Mouse (Mus musculus): ENCODE measurements around the gene Zfp511. TPM values are rescaled to one million over a fixed set of nuclear protein-coding genes. Genes with fewer than 3 reads are reported as not detected.
A peak's percentile ranks its signal among the peaks of the same experiment; 100 is the strongest.

Zfp511 gene
- polyA plus RNA-seq, 1 experiment from 2014 or later: 51.6 TPM

DNA sequence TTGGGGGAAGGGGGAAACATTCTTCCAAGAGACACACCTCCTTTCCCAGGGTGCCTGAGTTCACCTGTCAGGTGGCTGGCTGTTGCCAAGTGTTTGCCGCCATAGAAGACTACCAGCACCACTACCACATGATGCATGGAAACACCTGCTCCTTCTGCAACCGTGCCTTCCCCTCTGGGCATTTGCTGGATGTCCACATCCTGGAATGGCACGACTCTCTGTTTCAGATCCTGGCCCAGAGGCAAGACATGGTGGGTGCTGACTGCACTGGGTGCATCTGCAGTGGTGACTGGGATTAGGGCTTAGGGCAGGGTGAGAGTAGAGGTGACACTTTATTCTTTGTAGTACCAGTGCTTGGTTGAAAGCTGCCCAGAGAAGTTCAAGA, 972 bp downstream of the Zfp511 start:
- Histone ChIP-seq H3K36me3 (ENCODE audit: control insufficient read depth, insufficient read depth, low read length) (peaks cover 19% of the 10 kb centered on the region), H3K4me3 (ENCODE audit: low read length) (peak overlapping the region; percentile 84), H3K27me3 (replicated peaks; ENCODE audit: control insufficient read depth, insufficient read depth, low read length) (no peaks in the 10 kb centered on the region), H3K9me3 (ENCODE audit: control insufficient read depth, low read length) (no peaks in the 10 kb centered on the region), H3K4me2 (ENCODE audit: low read length) (peak overlapping the region; percentile 75), H3K4me1 (ENCODE audit: control insufficient read depth, insufficient read depth, low read depth, low read length) (peaks cover 19% of the 10 kb centered on the region), H3K9ac (ENCODE audit: low read depth, low read length) (peak overlapping the region; percentile 81), H3K27ac (ENCODE audit: low read depth, low read length) (no peak overlapping the region)
- WGBS: 55% methylated on average over 3 of the region's 3 CpGs
- ATAC-seq: no peak; the same call in 1 of the 2 replicates

DNA sequence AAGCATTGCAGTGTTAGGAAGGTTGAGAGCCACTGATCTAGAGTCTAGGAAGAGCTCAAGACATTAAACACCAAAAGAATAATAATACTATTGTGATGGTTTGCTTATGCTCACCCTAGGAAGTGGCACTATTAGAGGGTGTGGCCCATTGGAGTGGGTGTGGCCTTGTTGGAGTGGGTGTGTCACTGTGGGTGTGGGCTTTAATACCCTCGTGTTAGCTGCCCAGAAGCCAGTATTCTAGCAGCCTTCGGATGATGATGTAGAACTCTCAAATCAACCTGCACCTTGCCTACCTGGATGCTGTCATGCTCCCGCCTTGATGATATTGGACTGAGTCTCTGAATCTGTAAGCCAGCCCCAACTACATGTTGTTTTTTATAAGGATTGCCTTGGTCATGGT, 6.5 kb downstream of the Zfp511 start:
- Histone ChIP-seq H3K4me3 (ENCODE audit: low read length) (no peak overlapping the region), H3K9ac (ENCODE audit: low read depth, low read length) (no peak overlapping the region), H3K4me1 (ENCODE audit: control insufficient read depth, insufficient read depth, low read depth, low read length) (peaks cover 3% of the 10 kb centered on the region; the same call in 1 of the 2 replicates), H3K4me2 (ENCODE audit: low read length) (no peak overlapping the region), H3K36me3 (ENCODE audit: control insufficient read depth, insufficient read depth, low read length) (peaks cover 10% of the 10 kb centered on the region), H3K27ac (ENCODE audit: low read depth, low read length) (no peak overlapping the region), H3K9me3 (ENCODE audit: control insufficient read depth, low read length) (no peaks in the 10 kb centered on the region), H3K27me3 (replicated peaks; ENCODE audit: control insufficient read depth, insufficient read depth, low read length) (peaks cover 7% of the 10 kb centered on the region)
- WGBS: 61% methylated on average over 3 of the region's 3 CpGs
- no peak for ATAC-seq

DNA sequence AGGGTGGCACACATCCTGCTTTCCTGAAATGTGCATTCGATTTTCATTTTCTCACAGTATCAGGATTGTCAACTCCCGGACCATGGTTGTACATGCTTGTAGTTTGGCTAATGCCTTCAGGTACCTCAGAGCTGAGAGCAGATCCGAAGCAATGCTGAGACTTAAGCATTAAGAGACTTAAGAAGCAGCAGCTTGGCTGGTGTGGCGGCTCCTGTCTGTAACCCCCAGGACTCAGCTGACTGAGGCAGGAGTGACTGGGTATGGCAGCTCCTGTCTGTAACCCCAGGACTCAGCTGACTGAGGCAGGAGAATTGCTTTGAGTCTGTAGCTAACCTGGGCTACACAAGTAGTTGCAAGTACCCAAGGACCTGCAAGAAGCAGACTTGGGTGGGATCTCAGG, 9.4 kb downstream of the Zfp511 start:
- ATAC-seq: no peak
- H3K9me3 ChIP-seq (ENCODE audit: control insufficient read depth, low read length): no peaks in the 10 kb centered on the region
- H3K9ac ChIP-seq (ENCODE audit: low read depth, low read length): no peak overlapping the region
- peaks cover 15% of the 10 kb centered on the region for H3K27me3 ChIP-seq (replicated peaks; ENCODE audit: control insufficient read depth, insufficient read depth, low read length)
- no peak overlapping the region for H3K4me3 ChIP-seq (ENCODE audit: low read length)
- H3K4me2 ChIP-seq (ENCODE audit: low read length): no peak overlapping the region
- 89% methylated on average over 4 of the region's 4 CpGs for WGBS
- H3K36me3 ChIP-seq (ENCODE audit: control insufficient read depth, insufficient read depth, low read length): peaks cover 4% of the 10 kb centered on the region
- peaks cover 18% of the 10 kb centered on the region for H3K4me1 ChIP-seq (ENCODE audit: control insufficient read depth, insufficient read depth, low read depth, low read length)
- no peak overlapping the region for H3K27ac ChIP-seq (ENCODE audit: low read depth, low read length)

DNA sequence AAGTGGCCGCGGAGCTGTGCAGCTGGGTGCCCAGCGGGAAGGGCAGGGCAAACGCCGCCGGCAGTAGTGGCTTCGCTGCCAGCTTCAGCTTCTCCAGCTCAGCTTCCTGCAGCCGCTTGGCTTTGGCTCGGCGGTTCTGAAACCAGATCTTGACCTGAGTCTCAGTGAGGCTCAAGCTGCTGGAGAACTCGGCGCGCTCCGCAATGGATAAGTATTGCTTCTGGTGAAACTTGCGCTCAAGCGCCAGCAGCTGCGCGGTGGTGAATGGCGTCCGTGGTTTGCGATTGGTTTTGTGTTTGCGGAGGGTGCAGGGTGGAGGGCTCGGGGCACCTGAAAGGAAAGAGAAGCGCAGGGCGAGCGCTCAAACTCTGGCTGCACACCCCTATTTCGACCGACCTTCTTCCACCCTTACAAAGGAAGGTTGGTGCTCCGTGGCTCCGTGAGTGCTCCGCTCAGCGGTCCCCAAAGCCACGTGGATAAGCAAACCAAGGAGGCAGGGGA, 11.7 kb downstream of the Zfp511 start:
- peak overlapping the region; percentile 33; the same call in 1 of the 2 replicates for H3K9ac ChIP-seq (ENCODE audit: low read depth, low read length)

DNA sequence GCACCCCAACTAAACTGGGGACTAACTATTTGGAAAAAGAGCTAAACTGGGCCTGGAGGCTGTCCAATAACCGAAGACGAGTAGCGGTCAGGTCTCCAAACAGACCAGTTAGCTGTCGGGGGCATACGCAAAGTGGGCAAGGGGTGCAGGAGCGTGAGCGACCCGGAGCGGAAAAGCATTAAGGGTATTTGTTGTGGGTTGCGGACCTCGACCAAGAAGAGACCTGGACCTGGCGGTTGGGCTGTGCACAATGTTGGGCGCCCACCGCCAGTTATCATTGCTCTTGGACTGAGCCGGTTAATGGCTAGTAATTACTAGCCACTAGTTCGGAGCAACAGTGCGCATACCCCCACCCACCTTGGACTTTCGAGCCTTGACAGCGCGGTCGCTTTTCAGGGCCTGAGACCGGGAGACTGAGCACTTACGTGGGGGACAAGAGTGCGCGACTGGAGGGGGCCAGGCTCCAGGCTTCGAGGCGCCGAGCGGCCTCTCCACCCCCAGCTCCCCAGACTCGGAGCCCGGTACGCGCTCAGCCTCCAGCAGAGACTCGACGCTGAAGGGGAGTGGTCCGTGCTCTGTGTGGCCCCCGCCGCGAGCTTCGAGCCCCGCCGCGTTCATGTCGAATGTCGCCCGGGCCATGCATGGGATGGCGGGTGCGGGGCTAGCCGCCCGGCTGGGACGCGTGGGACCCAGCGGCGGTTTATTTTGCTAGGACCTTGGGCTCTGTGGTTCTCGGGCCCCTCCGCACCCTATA, 12.3 kb downstream of the Zfp511 start, which contains the start of gene Msx3:
Gene Msx3, minus strand, starts transcription at position 729 of the 754 bp plus-strand sequence.
- Histone ChIP-seq H3K9ac (ENCODE audit: low read depth, low read length) (peak within 1 kb of the TSS; percentile 59), H3K4me3 (ENCODE audit: low read length) (peak within 1 kb of the TSS; percentile 50), H3K4me2 (ENCODE audit: low read length) (peak within 1 kb of the TSS; percentile 80), H3K9me3 (ENCODE audit: control insufficient read depth, low read length) (no peaks in the 10 kb centered on the region), H3K27ac (ENCODE audit: low read depth, low read length) (no peak within 1 kb of the TSS), H3K36me3 (ENCODE audit: control insufficient read depth, insufficient read depth, low read length) (no peaks in the 10 kb centered on the region), H3K27me3 (replicated peaks; ENCODE audit: control insufficient read depth, insufficient read depth, low read length) (peaks cover 25% of the 10 kb centered on the region), H3K4me1 (ENCODE audit: control insufficient read depth, insufficient read depth, low read depth, low read length) (peaks cover 18% of the 10 kb centered on the region)
- peak; percentile 48 for ATAC-seq
- WGBS: under 1% methylated on average over 56 of the region's 56 CpGs

More for the DNA sequence above, 11.7 kb downstream of the Zfp511 start:
- ATAC-seq: 0 out of 2 replicates have a peak, but pooled peaks have one; percentile 24
- no peak overlapping the region for H3K27ac ChIP-seq (ENCODE audit: low read depth, low read length)
- peaks cover 18% of the 10 kb centered on the region for H3K4me1 ChIP-seq (ENCODE audit: control insufficient read depth, insufficient read depth, low read depth, low read length)
- WGBS: under 1% methylated on average over 33 of the region's 33 CpGs
- H3K4me3 ChIP-seq (ENCODE audit: low read length): peak overlapping the region; percentile 50
- no peaks in the 10 kb centered on the region for H3K9me3 ChIP-seq (ENCODE audit: control insufficient read depth, low read length)
- peaks cover 25% of the 10 kb centered on the region for H3K27me3 ChIP-seq (replicated peaks; ENCODE audit: control insufficient read depth, insufficient read depth, low read length)
- peak overlapping the region; percentile 80 for H3K4me2 ChIP-seq (ENCODE audit: low read length)
- H3K36me3 ChIP-seq (ENCODE audit: control insufficient read depth, insufficient read depth, low read length): no peaks in the 10 kb centered on the region

DNA sequence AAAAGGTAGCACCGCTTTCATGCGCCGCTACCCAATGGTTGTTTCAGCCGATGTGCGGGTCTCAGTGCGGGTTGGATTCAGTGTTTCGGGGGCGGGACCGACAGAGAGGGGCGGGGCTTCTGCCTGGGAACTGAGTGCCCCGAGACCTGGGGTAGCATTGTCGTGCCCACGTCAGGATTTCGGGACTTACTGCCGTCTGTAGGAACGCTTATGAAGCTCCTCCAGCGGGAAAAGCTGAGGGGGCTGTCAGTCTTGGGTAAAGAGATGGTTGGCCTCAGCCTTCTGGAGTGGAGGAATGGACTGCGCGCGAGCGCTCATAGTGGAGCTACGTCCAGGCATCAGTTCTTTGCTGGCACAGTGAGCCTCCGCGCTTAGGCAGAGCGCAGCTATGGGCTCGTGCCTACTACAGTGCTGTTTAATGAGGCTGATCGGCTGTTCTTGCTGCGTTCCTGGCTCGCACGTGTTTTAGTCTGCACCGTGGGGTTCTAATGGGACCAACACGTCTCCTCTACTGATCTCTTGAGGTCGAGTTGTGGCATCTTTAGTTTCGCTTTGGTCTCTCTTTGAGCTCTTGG, 13.0 kb downstream of the Zfp511 start:
- H3K9ac ChIP-seq (ENCODE audit: low read depth, low read length): peak overlapping the region; percentile 59
- peaks cover 25% of the 10 kb centered on the region for H3K27me3 ChIP-seq (replicated peaks; ENCODE audit: control insufficient read depth, insufficient read depth, low read length)
- ATAC-seq: peak; percentile 84

DNA sequence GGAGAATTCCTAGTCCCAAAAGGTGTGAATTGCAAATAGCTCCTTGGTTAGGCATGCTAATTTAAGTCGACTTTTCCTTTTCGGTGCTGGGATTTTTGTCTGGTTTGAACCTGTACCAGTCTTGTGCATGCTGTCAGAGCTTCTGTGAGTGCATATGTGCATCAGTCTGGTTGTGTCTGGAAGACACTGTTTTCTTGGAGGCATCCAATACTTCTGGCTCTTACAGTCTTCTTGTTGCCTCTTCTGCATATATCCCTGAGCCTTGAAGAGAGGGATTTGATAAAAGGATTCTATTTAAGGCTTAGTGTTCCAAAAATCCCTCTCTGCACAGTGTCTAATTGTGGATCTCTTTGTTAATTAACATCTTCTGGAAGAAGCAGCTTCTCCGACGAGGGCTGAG, 17.9 kb downstream of the Zfp511 start:
- Histone ChIP-seq H3K27me3 (replicated peaks; ENCODE audit: control insufficient read depth, insufficient read depth, low read length) (peaks cover 15% of the 10 kb centered on the region), H3K4me2 (ENCODE audit: low read length) (no peak overlapping the region), H3K4me1 (ENCODE audit: control insufficient read depth, insufficient read depth, low read depth, low read length) (peaks cover 18% of the 10 kb centered on the region), H3K27ac (ENCODE audit: low read depth, low read length) (no peak overlapping the region; the same call in 1 of the 2 replicates), H3K36me3 (ENCODE audit: control insufficient read depth, insufficient read depth, low read length) (no peaks in the 10 kb centered on the region), H3K4me3 (ENCODE audit: low read length) (no peak overlapping the region), H3K9ac (ENCODE audit: low read depth, low read length) (no peak overlapping the region), H3K9me3 (ENCODE audit: control insufficient read depth, low read length) (no peaks in the 10 kb centered on the region)
- ATAC-seq: no peak
- 78% methylated on average over 4 of the region's 4 CpGs for WGBS

More for the DNA sequence above, 13.0 kb downstream of the Zfp511 start:
- Histone ChIP-seq H3K27ac (ENCODE audit: low read depth, low read length) (no peak overlapping the region), H3K4me1 (ENCODE audit: control insufficient read depth, insufficient read depth, low read depth, low read length) (peaks cover 18% of the 10 kb centered on the region), H3K36me3 (ENCODE audit: control insufficient read depth, insufficient read depth, low read length) (no peaks in the 10 kb centered on the region), H3K9me3 (ENCODE audit: control insufficient read depth, low read length) (no peaks in the 10 kb centered on the region), H3K4me2 (ENCODE audit: low read length) (peak overlapping the region; percentile 80), H3K4me3 (ENCODE audit: low read length) (peak overlapping the region; percentile 50)
- under 1% methylated on average over 34 of the region's 34 CpGs for WGBS

DNA sequence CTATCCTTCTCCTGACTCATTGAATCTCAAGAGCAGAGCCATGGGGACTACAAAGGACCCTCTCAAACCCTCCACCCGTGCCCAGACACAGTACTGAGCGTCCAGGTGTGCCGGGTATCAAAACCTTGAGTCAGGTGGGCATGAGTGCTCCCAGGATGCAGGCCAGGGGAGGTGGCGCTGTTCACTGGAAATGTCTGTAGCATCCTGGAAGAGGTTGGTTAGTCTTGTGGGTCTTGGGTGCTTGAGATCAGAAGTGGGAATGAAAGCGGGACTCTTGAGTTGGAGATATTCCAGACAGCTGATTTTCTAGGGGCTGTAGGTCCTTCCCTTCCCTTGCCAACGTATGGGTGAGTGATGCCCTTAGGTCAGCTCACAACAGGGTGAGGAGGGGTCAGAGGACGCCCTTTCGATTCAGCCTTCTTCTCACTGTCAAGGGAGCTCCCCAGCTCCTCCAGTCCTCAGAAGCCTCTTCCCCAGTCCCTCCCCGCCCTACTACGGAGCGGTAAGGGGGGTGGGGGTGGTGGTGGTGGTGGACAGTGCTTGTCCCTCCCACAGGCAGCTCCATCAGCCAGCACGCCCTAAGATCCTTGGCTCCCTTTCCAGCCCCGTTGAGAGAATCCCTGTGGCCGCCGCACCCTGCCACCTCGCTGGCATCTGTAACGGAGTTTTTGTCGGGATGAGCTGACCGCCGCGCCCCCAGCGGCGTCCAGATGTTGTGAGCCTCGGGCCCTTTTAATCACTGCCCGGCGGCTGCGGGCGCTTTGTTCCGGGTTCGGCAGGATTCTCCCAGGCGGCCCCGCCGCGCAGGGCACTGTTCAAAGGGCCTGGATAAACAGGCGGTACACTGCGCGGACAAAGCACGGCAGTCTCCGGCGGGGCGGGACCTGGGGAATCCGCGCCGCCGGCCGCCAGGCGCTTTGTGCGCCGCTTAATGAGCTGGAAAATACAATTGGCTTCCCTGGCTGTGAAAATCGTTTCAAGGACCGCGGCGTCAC, 21.5 kb downstream of the Zfp511 start:
- WGBS: 2% methylated on average over 53 of the region's 53 CpGs
- Histone ChIP-seq H3K27ac (ENCODE audit: low read depth, low read length) (peak overlapping the region; percentile 81), H3K9ac (ENCODE audit: low read depth, low read length) (peak overlapping the region; percentile 80), H3K9me3 (ENCODE audit: control insufficient read depth, low read length) (no peaks in the 10 kb centered on the region), H3K27me3 (replicated peaks; ENCODE audit: control insufficient read depth, insufficient read depth, low read length) (no peaks in the 10 kb centered on the region), H3K4me3 (ENCODE audit: low read length) (peak overlapping the region; percentile 57), H3K36me3 (ENCODE audit: control insufficient read depth, insufficient read depth, low read length) (no peaks in the 10 kb centered on the region), H3K4me2 (ENCODE audit: low read length) (peak overlapping the region; percentile 86), H3K4me1 (ENCODE audit: control insufficient read depth, insufficient read depth, low read depth, low read length) (peaks cover 24% of the 10 kb centered on the region)
- ATAC-seq: peak; percentile 73

Measured in hindbrain, embryonic 16.5 days (tissue).